Mouse (Mus musculus): Measurements from ENCODE around the gene Ino80. TPM values are rescaled to one million over a fixed set of nuclear protein-coding genes. Genes with fewer than 3 reads are reported as not detected.

The Ino80 gene
- polyA plus RNA-seq, 1 experiment = not detected

DNA sequence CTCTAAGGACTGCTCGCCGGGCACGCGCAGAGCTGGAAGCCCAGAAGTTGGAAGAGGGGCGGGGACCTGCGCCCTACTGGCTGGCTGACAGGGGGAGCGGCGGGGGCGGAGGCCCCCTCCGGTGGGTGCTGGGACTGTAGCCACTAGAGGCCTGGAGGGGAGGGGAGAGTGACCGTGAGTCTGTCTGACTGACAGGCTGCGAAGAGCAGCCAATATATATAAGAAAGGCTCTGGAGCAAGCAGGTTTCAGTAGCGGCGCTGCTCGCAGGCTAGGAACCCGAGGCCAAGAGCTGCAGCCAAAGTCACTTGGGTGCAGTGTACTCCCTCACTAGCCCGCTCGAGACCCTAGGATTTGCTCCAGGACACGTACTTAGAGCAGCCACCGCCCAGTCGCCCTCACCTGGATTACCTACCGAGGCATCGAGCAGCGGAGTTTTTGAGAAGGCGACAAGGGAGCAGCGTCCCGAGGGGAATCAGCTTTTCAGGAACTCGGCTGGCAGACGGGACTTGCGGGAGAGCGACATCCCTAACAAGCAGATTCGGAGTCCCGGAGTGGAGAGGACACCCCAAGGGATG is 151.8 kb downstream of the Ino80 start, which contains the start of gene Dll4:
Gene Dll4, plus strand, starts transcription at position 217 of the 576 bp plus-strand sequence.
- Histone ChIP-seq H3K27ac (ENCODE audit: insufficient read depth, low read depth, low read length) (no peak within 1 kb of the TSS), H3K4me1 (ENCODE audit: control insufficient read depth, insufficient read depth, low read length) (peaks cover 50% of the 10 kb centered on the region)
- WGBS = under 1% methylated on average over 33 of the region's 33 CpGs

DNA sequence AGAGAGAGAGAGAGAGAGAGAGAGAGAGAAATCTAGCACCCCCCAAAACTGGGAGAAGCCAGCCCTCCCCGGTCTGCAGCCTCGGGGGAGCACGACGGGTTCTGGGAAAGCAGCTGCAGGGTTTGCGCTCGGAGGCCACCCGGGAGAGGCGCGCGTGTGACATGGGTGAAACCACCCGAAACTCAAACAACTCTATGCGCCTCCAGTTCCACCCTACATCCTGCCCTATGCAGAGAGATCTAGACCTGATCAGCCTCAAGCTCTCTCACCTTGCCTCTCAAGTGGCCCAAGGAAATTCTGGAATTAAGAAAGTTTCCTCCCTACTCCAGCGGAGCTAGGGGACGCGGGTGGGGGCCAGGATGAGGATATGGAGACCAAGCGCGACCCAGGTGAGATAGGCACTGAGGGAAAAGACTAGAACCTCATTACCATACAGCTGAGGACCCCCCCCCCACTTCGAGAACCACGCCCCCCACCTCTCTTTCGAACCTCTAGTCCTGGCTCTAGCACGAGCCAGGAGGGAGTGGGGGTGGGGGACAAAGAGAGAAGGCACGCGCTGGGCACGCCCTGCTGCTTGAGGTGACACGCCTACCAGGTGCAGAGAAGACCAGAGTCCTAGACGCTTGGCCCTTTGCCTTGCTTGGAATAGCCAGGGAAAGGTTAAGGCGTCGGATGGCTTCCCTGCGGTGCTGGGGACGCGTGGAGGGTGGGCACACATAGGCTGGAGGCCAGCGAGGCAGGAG is 152.7 kb downstream of the Ino80 start:
- Histone ChIP-seq H3K27ac (ENCODE audit: insufficient read depth, low read depth, low read length) (no peak overlapping the region), H3K4me3 (ENCODE audit: insufficient read depth, low read depth, low read length) (no peak overlapping the region), H3K4me1 (ENCODE audit: control insufficient read depth, insufficient read depth, low read length) (peaks cover 52% of the 10 kb centered on the region)
- TF ChIP-seq POLR2A (IDR thresholded peaks at IDR 0.05; ENCODE audit: insufficient read depth, low read depth, low read length) (no peak), CTCF (IDR thresholded peaks at IDR 0.05; ENCODE audit: insufficient read depth, low read depth, low read length) (no peak)
- WGBS = 2% methylated on average over 32 of the region's 32 CpGs

More for the DNA sequence above, 151.8 kb downstream of the Ino80 start, which contains the start of gene Dll4:
- TF ChIP-seq POLR2A (IDR thresholded peaks at IDR 0.05; ENCODE audit: insufficient read depth, low read depth, low read length) (no peak), CTCF (IDR thresholded peaks at IDR 0.05; ENCODE audit: insufficient read depth, low read depth, low read length) (no peak)
- peak within 1 kb of the TSS; percentile 51 for H3K4me3 ChIP-seq (ENCODE audit: insufficient read depth, low read depth, low read length)

DNA sequence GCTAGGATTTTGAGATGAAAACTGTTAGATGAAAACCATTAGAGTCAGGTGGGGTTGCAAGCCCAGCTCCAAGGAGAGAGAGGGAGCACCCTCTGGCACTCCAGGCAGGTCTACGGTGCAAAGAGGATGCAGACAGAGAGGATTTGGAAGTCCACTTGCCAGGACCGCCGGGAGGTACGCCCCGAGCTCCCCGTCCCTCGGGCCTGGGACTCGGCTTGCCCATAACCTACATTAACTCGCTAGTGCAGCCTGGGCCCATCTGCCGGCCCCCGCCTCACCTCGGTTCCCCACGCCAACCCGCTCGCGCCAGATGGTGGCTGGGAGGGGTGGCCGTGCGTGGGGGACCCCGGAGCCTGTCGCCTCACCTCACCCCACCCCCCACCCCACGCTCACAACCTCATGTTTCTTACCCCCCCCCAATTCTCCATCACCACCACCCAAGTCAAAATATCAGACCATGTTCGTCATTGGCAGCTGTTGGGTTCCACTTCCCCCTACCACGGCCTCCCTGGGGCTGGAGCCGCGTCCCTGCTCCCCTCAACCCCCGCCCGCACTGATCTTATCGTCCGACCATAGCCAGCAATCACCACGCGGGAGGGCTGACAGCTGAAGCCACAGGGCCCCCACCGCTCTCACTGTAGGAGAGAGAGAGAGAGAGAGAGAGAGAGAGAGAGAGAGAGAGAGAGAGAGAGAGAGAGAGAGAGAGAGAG is 153.5 kb downstream of the Ino80 start:
- Histone ChIP-seq H3K4me3 (ENCODE audit: insufficient read depth, low read depth, low read length) (no peak overlapping the region), H3K4me1 (ENCODE audit: control insufficient read depth, insufficient read depth, low read length) (peaks cover 52% of the 10 kb centered on the region), H3K27ac (ENCODE audit: insufficient read depth, low read depth, low read length) (no peak overlapping the region)
- TF ChIP-seq CTCF (IDR thresholded peaks at IDR 0.05; ENCODE audit: insufficient read depth, low read depth, low read length) (no peak), POLR2A (IDR thresholded peaks at IDR 0.05; ENCODE audit: insufficient read depth, low read depth, low read length) (no peak)
- WGBS = 26% methylated on average over 32 of the region's 32 CpGs

Other genes with a start within 250 kb of the Ino80 start
- gene Ppp1r14d, start 247.8 kb downstream of the Ino80 start, polyA plus RNA-seq (2012; ENCODE audit: insufficient read depth, insufficient read length, low replicate concordance, missing spikeins) = not detected in 2 replicates
- gene Spint1, start 240.3 kb downstream of the Ino80 start, polyA plus RNA-seq (2012; ENCODE audit: insufficient read depth, insufficient read length, low replicate concordance, missing spikeins) = not detected in 2 replicates
- not detected in 2 replicates for gene Rhov, start 206.4 kb downstream of the Ino80 start, polyA plus RNA-seq (2012; ENCODE audit: insufficient read depth, insufficient read length, low replicate concordance, missing spikeins)
- gene Vps18, start 188.9 kb downstream of the Ino80 start, polyA plus RNA-seq (2012; ENCODE audit: insufficient read depth, insufficient read length, low replicate concordance, missing spikeins) = not detected in 2 replicates
- not detected in 2 replicates for gene Dll4, start 151.9 kb downstream of the Ino80 start, polyA plus RNA-seq (2012; ENCODE audit: insufficient read depth, insufficient read length, low replicate concordance, missing spikeins)
- not detected in 2 replicates for gene Chac1, start 126.5 kb downstream of the Ino80 start, polyA plus RNA-seq (2012; ENCODE audit: insufficient read depth, insufficient read length, low replicate concordance, missing spikeins)
- not detected in 2 replicates for gene Exd1, start 69.9 kb upstream of the Ino80 start, polyA plus RNA-seq (2012; ENCODE audit: insufficient read depth, insufficient read length, low replicate concordance, missing spikeins)
- gene Chp1, start 70.0 kb upstream of the Ino80 start, polyA plus RNA-seq (2012; ENCODE audit: insufficient read depth, insufficient read length, low replicate concordance, missing spikeins) = not detected in 2 replicates
- gene Nusap1, start 140.6 kb upstream of the Ino80 start, polyA plus RNA-seq (2012; ENCODE audit: insufficient read depth, insufficient read length, low replicate concordance, missing spikeins) = not detected in 2 replicates
- not detected in 2 replicates for gene Oip5, start 140.8 kb upstream of the Ino80 start, polyA plus RNA-seq (2012; ENCODE audit: insufficient read depth, insufficient read length, low replicate concordance, missing spikeins)
- not detected in 2 replicates for gene Ndufaf1, start 185.1 kb upstream of the Ino80 start, polyA plus RNA-seq (2012; ENCODE audit: insufficient read depth, insufficient read length, low replicate concordance, missing spikeins)
- gene Rtf1, start 197.4 kb upstream of the Ino80 start, polyA plus RNA-seq (2012; ENCODE audit: insufficient read depth, insufficient read length, low replicate concordance, missing spikeins) = not detected in 2 replicates

Data from olfactory bulb, adult 2 months (tissue).